Mouse (Mus musculus): ENCODE results near the gene Zdhhc18.

DNA sequence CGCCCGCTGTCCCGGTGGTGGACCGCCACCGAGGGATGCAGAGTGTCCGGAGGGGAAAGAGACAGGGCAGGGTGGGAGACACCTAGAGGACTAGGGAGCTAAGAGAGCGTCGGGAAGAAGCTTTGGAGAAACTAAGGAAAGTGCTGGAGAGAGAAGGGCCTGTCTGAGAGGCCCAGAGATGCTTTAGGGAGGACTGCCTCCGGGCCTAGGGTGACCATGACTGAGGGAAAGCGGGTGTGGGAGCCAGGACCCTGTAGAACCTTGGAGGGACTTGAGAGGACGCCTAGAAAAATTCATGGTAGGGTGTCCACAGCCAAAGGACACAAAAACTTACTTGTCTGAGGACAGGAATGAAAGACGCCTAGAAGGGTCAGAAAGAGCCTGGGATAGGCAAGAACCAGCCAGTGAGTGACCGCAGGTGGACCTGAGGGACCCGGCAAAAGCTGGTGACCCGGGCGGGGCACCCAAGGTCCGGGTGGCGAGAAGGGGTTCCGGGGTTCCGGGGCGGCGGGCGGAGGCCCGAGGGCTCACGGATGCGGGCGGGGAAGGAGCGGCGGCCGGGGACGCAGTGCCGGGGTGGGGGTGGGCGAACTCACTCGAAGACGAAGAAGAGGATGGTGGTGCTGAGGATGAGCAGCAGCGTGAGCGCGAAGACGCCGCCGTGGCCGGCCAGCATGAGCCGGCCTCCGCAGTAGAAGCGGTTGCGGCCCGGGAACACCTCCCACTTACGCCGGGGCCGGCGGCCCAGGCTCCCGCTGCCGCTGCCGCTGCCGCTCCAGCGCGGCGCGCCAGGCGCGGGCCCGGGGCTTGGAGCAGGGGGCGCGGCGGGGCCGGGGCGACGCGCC is 17.2 kb downstream of the Zdhhc18 start:
- no peak for TF ChIP-seq TAL1 (conservative IDR thresholded peaks at IDR 0.05; ENCODE audit: low read depth, low read length)
- TF ChIP-seq CTCF (IDR thresholded peaks at IDR 0.05; ENCODE audit: low read depth, low read length) = no peak
- TF ChIP-seq GATA2 (IDR thresholded peaks at IDR 0.05; ENCODE audit: borderline replicate concordance, low read depth, low read length) = no peak
- TF ChIP-seq GATA1 (IDR thresholded peaks at IDR 0.05; ENCODE audit: borderline replicate concordance, low read length) = no peak
- no peak for TF ChIP-seq POLR2AphosphoS5 (IDR thresholded peaks at IDR 0.05; ENCODE audit: insufficient replicate concordance, low read depth, low read length)
